Mouse (Mus musculus) left cerebral cortex, adult 9 months (tissue): Measurements from ENCODE around the gene Fam129b.

ENCODE experiments used
- DNase-seq, 2 experiments: peaks; one replicate each; pipeline ENCODE4 v3.0.0; 2022; ENCODE audit warnings: low spot score in 2 of 2

Gene Fam129b

GRCm38 (mm10) chr2:32923551-32924250 is 47.8 kb downstream of the Fam129b start:
- DNase-seq, result no peak

- DNase-seq, result no peak
These were observed 48.5 kb downstream of the Fam129b start for GRCm38 (mm10) chr2:32924306-32924844.

- no peak for DNase-seq
These were observed 50.6 kb downstream of the Fam129b start for GRCm38 (mm10) chr2:32926330-32927075.

- DNase-seq, result no peak
These were observed 51.8 kb downstream of the Fam129b start for GRCm38 (mm10) chr2:32927624-32928234.

- peak in 1 of 2 experiments; percentile 83 for DNase-seq
These were observed 52.5 kb downstream of the Fam129b start for GRCm38 (mm10) chr2:32928235-32928946.

- no peak for DNase-seq
These were observed 53.3 kb downstream of the Fam129b start for GRCm38 (mm10) chr2:32928947-32929829.

GRCm38 (mm10) chr2:32931730-32932129 is 55.8 kb downstream of the Fam129b start:
- no peak for DNase-seq

GRCm38 (mm10) chr2:32938741-32939140 is 62.8 kb downstream of the Fam129b start:
- no peak for DNase-seq

- DNase-seq, result peak in 1 of 2 experiments; percentile 62
These were observed 63.5 kb downstream of the Fam129b start for GRCm38 (mm10) chr2:32939418-32939817.

GRCm38 (mm10) chr2:32940483-32940882 is 64.6 kb downstream of the Fam129b start:
- no peak for DNase-seq

GRCm38 (mm10) chr2:32947454-32947853 is 71.5 kb downstream of the Fam129b start:
- DNase-seq, result no peak

GRCm38 (mm10) chr2:32954581-32954980 is 78.7 kb downstream of the Fam129b start:
- DNase-seq, result no peak

GRCm38 (mm10) chr2:32957344-32957743 is 81.4 kb downstream of the Fam129b start:
- DNase-seq, result peak in 1 of 2 experiments; percentile 48

- DNase-seq, result no peak
These were observed 84.4 kb downstream of the Fam129b start for GRCm38 (mm10) chr2:32960273-32960672.

GRCm38 (mm10) chr2:32961192-32961995 is 85.5 kb downstream of the Fam129b start, which contains the start of the genes Rpl12 and Lrsam1:
Gene Rpl12 (plus strand): TSS chr2:32961559.
Gene Lrsam1 (minus strand): TSS chr2:32961614.
- peak; percentile 84 to 93 for DNase-seq

- DNase-seq, result no peak
These were observed 86.4 kb downstream of the Fam129b start for GRCm38 (mm10) chr2:32962062-32962874.

GRCm38 (mm10) chr2:32962875-32963220 is 86.9 kb downstream of the Fam129b start:
- no peak for DNase-seq

GRCm38 (mm10) chr2:32963544-32963943 is 87.6 kb downstream of the Fam129b start:
- no peak for DNase-seq

GRCm38 (mm10) chr2:32963981-32964380 is 88.1 kb downstream of the Fam129b start:
- DNase-seq, result no peak
